Mouse (Mus musculus) gastrocnemius, postnatal 25 days (tissue): Measurements from ENCODE around the gene Mki67. TPM values are rescaled to one million over a fixed set of nuclear protein-coding genes. Genes with fewer than 3 reads are reported as not detected.

Source experiments
- DNase-seq: peaks from one replicate; pipeline ENCODE4 v3.0.0; 2022
- total RNA-seq, 2 experiments: library from RNA; stranded (reverse); gene quantifications; 1 replicate in 1 of 2; 2 replicates in 1 of 2; pipeline ENCODE4 v1.2.3; 2021

Gene Mki67
- total RNA-seq, 2 experiments from 2014 or later = 1.6 to 2.5 TPM

- no peak for DNase-seq
Measured at GRCm38 (mm10) chr7:135668852-135669739, 47.1 kb downstream of the Mki67 start.

GRCm38 (mm10) chr7:135666314-135666713 is 49.8 kb downstream of the Mki67 start:
- DNase-seq = no peak

GRCm38 (mm10) chr7:135664211-135664610 is 52.0 kb downstream of the Mki67 start:
- DNase-seq = no peak

GRCm38 (mm10) chr7:135660314-135660713 is 55.8 kb downstream of the Mki67 start:
- DNase-seq = no peak

GRCm38 (mm10) chr7:135659314-135659935 is 56.7 kb downstream of the Mki67 start:
- no peak for DNase-seq

GRCm38 (mm10) chr7:135658150-135658549 is 58.0 kb downstream of the Mki67 start:
- no peak for DNase-seq

- DNase-seq = no peak
Measured at GRCm38 (mm10) chr7:135655113-135655512, 61.0 kb downstream of the Mki67 start.

GRCm38 (mm10) chr7:135654288-135654687 is 61.9 kb downstream of the Mki67 start:
- DNase-seq = no peak

GRCm38 (mm10) chr7:135653601-135654000 is 62.6 kb downstream of the Mki67 start:
- DNase-seq = no peak

GRCm38 (mm10) chr7:135652781-135653180 is 63.4 kb downstream of the Mki67 start:
- DNase-seq = no peak

- DNase-seq = no peak
Measured at GRCm38 (mm10) chr7:135651831-135652511, 64.2 kb downstream of the Mki67 start.

GRCm38 (mm10) chr7:135650061-135650460 is 66.1 kb downstream of the Mki67 start:
- DNase-seq = no peak

- no peak for DNase-seq
Measured at GRCm38 (mm10) chr7:135649306-135649705, 66.9 kb downstream of the Mki67 start.

GRCm38 (mm10) chr7:135648821-135649220 is 67.3 kb downstream of the Mki67 start:
- DNase-seq = no peak

GRCm38 (mm10) chr7:135646976-135647375 is 69.2 kb downstream of the Mki67 start:
- DNase-seq = no peak

GRCm38 (mm10) chr7:135644452-135644851 is 71.7 kb downstream of the Mki67 start:
- DNase-seq = no peak

- peak; percentile 21 for DNase-seq
Measured at GRCm38 (mm10) chr7:135641698-135642507, 74.3 kb downstream of the Mki67 start.

Other genes starting within 250 kb of the Mki67 start
- gene Clrn3, start 187.7 kb downstream of the Mki67 start, total RNA-seq = not detected
- gene Ptpre, start 178.9 kb downstream of the Mki67 start, total RNA-seq = 1 to 10 TPM; 1.9 to 2.1 TPM